Mouse (Mus musculus) hindbrain, embryonic 15.5 days (tissue): ENCODE data around the gene Gm10282. TPM values are rescaled to one million over a fixed set of nuclear protein-coding genes. Genes with fewer than 3 reads are reported as not detected.

Experiments
- ATAC-seq: fragments of 200-750 bp; cut with Nextera tagmentation; 2 replicates; pipeline ENCODE4 v1.8.0; 2017; ENCODE audit warnings: low read depth, moderate number of reproducible peaks, moderate TSS enrichment; ENCODE audit not compliant: low FRiP score
- H3K27ac ChIP-seq: fragments of 300-500 bp; sonication (generic); replicated peaks from 2 replicates; pipeline ENCODE4 v1.5.1; 2015; ENCODE audit warnings: mild to moderate bottlenecking, inconsistent platforms
- H3K27me3 ChIP-seq: fragments of 300-500 bp; sonication (generic); 2 replicates; pipeline ENCODE4 v1.6.1; 2015; ENCODE audit warnings: control low read depth, inconsistent platforms
- H3K36me3 ChIP-seq: fragments of 300-500 bp; sonication (generic); 2 replicates; pipeline ENCODE4 v1.6.1; 2015; ENCODE audit warnings: control low read depth, inconsistent platforms
- H3K4me1 ChIP-seq: fragments of 300-500 bp; sonication (generic); replicated peaks from 2 replicates; pipeline ENCODE4 v1.6.1; 2015; ENCODE audit warnings: control low read depth, inconsistent platforms
- H3K4me2 ChIP-seq: fragments of 300-500 bp; sonication (generic); 2 replicates; pipeline ENCODE4 v1.6.1; 2015; ENCODE audit warnings: moderate library complexity, mild to moderate bottlenecking, inconsistent platforms
- H3K4me3 ChIP-seq: fragments of 300-500 bp; sonication (generic); 2 replicates; pipeline ENCODE4 v1.5.1; 2015; ENCODE audit warnings: mild to moderate bottlenecking, inconsistent platforms
- H3K9ac ChIP-seq: fragments of 300-500 bp; sonication (generic); 2 replicates; pipeline ENCODE4 v1.6.1; 2015; ENCODE audit warnings: inconsistent platforms
- H3K9me3 ChIP-seq: fragments of 300-500 bp; sonication (generic); 2 replicates; pipeline ENCODE4 v1.6.1; 2016; ENCODE audit warnings: control low read depth, inconsistent platforms
- WGBS: fragments of 180-500 bp; shearing (Covaris S2); methylation state at CpG from one replicate; pipeline ENCODE4 v1.1.7; 2015; 5-methylcytosine and 5-hydroxymethylcytosine counted together
- polyA plus RNA-seq: library from polyadenylated mRNA; unstranded; fragments of >200 nt; fragmentation: Nextera tagmentation; extraction: Ambion mirVana; gene quantifications from 2 replicates; pipeline ENCODE4 v1.2.1, GENCODE M21; 2015

The Gm10282 gene
- polyA plus RNA-seq, 1 experiment from 2014 or later, result 9.8 TPM

DNA sequence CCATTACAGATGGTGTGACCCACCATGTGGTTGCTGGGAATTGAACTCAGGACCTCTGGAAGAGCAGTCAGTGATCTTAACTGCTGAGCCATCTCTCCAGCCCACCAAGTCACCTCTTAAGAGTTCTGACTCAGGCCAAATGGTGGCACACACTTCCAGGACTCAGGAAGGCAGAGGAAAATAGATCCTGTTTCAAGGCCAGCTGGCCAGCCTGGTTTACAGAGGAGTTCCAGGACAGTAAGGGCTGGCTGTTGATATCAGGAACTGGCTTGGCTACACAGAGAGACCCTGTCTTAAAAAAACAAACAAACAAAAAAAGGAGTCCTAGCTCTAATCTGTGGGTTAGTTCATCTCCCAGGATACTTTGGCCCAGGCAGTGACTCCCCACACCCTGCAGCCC is 32.0 kb upstream of the Gm10282 start:
- Histone ChIP-seq H3K27ac (no peak overlapping the region), H3K27me3 (no peaks in the 10 kb centered on the region), H3K9ac (no peak overlapping the region), H3K4me2 (no peak overlapping the region), H3K4me1 (no peaks in the 10 kb centered on the region), H3K9me3 (no peaks in the 10 kb centered on the region), H3K4me3 (no peak overlapping the region), H3K36me3 (peaks cover 37% of the 10 kb centered on the region)
- no peak for ATAC-seq

- no peak overlapping the region for H3K27ac ChIP-seq
- H3K4me3 ChIP-seq, result no peak overlapping the region
- ATAC-seq, result no peak
- 76% methylated on average over 2 of the region's 2 CpGs for WGBS
- H3K4me2 ChIP-seq, result no peak overlapping the region
- H3K36me3 ChIP-seq, result peaks cover 32% of the 10 kb centered on the region
- H3K9ac ChIP-seq, result no peak overlapping the region
- no peaks in the 10 kb centered on the region for H3K27me3 ChIP-seq
- H3K4me1 ChIP-seq, result no peaks in the 10 kb centered on the region
- H3K9me3 ChIP-seq, result no peaks in the 10 kb centered on the region
These were observed 31.2 kb upstream of the Gm10282 start for GRCm38 (mm10) chr8:72336273-72336672.

DNA sequence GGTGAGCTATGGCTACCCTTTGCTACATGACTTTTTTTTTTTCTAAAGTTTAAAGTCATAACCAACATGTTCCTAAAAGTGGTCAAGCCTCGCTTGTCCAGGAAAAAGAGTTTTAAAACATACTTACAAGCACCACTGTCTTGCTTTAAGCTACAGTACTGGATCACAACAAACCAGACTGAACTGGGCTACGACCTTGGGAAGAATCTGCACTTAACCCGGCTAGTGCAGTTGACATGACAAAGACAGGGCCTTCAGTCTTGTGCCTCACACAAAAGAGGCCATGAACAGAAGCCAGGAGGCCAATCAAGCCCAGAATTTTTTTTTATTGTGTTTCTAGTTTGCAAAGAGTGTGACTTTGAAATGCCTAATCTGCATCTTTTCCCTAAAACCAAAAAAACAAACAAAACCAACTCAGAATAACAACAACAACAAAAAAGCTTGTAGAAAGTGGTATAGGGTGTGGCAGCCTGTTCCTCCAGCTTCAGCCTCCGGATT is 29.1 kb upstream of the Gm10282 start:
- no peaks in the 10 kb centered on the region for H3K4me1 ChIP-seq
- H3K9ac ChIP-seq, result no peak overlapping the region
- H3K36me3 ChIP-seq, result peaks cover 17% of the 10 kb centered on the region
- no peaks in the 10 kb centered on the region for H3K27me3 ChIP-seq
- H3K27ac ChIP-seq, result no peak overlapping the region
- ATAC-seq, result no peak
- H3K4me3 ChIP-seq, result no peak overlapping the region
- no peak overlapping the region for H3K4me2 ChIP-seq
- WGBS, result 65% methylated on average over 4 of the region's 4 CpGs
- no peaks in the 10 kb centered on the region for H3K9me3 ChIP-seq

DNA sequence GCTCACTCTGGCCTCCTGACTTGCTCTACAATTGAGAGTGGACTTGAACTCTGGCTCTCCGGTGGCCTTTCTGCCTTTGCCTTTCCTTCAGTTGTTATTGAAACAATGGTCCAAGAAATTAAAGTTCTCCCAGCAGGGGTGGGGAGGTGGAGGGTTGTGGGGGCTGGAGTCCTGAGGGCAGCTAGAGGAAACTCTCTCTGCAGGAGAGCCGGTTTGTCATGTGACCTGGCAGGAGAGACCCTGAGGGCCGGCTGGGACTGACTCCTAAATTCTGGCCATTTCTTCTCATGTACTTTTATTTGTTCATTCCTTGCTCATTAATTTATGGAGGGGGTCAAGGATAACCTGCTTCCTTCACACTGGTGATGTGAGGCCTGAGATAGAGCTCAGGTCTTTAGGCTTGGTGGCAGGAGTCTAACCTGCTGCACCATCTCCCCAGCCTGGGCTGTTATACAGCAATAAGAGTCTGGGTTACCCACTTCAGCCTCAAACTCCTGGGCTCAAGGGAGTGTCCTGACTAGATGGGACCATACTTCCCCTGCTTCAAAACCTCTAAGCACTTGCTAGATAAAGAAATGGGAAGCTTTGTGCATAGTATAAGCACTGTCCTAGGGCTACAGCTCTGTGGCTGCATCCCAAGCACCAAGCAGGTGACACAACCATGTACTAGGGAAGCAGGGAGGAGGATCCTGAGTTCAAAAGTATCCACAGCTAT is 28.5 kb upstream of the Gm10282 start:
- H3K4me2 ChIP-seq, result no peak overlapping the region
- peaks cover 15% of the 10 kb centered on the region for H3K36me3 ChIP-seq
- no peak for ATAC-seq
- WGBS, result 32% methylated on average over 3 of the region's 3 CpGs
- no peak overlapping the region for H3K4me3 ChIP-seq
- no peak overlapping the region for H3K9ac ChIP-seq
- no peaks in the 10 kb centered on the region for H3K4me1 ChIP-seq
- no peak overlapping the region for H3K27ac ChIP-seq
- H3K27me3 ChIP-seq, result no peaks in the 10 kb centered on the region
- H3K9me3 ChIP-seq, result no peaks in the 10 kb centered on the region

- H3K4me3 ChIP-seq, result no peak overlapping the region
- H3K9me3 ChIP-seq, result no peaks in the 10 kb centered on the region
- H3K27me3 ChIP-seq, result no peaks in the 10 kb centered on the region
- no peak for ATAC-seq
- 92% methylated on average over 4 of the region's 4 CpGs for WGBS
- H3K4me2 ChIP-seq, result no peak overlapping the region
- no peaks in the 10 kb centered on the region for H3K4me1 ChIP-seq
- peaks cover 7% of the 10 kb centered on the region for H3K36me3 ChIP-seq
- no peak overlapping the region for H3K9ac ChIP-seq
- no peak overlapping the region for H3K27ac ChIP-seq
These were observed 26.6 kb upstream of the Gm10282 start for GRCm38 (mm10) chr8:72331631-72332030.

DNA sequence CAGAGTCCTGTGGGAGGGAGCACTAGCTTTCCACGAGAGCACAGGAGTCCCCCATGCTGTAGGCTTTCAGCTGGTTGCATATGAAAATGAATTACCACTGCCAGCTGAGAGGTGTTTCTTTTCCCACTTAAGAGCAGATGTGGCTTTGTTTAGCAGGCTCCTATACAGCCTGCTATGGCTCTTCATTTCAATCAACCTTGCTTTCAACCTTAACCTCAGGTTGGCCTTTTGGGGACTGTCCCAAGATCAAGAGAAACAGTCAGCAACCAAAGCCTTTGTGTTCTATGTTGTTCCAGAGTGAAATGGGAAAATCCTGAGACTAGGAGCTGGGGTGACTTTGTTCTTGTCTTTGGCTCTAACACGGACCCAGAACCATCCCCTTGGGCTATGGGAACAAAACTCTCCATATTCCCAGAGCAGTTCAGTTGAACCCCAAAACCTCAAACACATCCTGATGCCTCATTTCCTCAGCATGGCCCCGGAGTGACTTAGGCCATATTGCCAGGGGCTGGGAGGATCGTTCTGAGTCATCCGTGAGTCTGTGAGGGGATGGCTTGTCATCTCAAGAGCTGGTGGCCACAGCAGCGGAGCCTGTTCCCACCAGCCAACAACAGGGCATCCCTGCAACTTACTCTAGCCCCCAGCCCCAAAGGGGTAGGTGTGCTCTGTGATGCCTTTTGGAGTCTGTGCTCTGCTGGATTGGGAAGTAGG is 25.9 kb upstream of the Gm10282 start:
- no peaks in the 10 kb centered on the region for H3K9me3 ChIP-seq
- no peaks in the 10 kb centered on the region for H3K4me1 ChIP-seq
- H3K27ac ChIP-seq, result no peak overlapping the region
- no peaks in the 10 kb centered on the region for H3K27me3 ChIP-seq
- no peak for ATAC-seq
- H3K4me2 ChIP-seq, result no peak overlapping the region
- H3K36me3 ChIP-seq, result peaks cover 4% of the 10 kb centered on the region
- 90% methylated on average over 6 of the region's 6 CpGs for WGBS
- no peak overlapping the region for H3K9ac ChIP-seq
- no peak overlapping the region for H3K4me3 ChIP-seq

DNA sequence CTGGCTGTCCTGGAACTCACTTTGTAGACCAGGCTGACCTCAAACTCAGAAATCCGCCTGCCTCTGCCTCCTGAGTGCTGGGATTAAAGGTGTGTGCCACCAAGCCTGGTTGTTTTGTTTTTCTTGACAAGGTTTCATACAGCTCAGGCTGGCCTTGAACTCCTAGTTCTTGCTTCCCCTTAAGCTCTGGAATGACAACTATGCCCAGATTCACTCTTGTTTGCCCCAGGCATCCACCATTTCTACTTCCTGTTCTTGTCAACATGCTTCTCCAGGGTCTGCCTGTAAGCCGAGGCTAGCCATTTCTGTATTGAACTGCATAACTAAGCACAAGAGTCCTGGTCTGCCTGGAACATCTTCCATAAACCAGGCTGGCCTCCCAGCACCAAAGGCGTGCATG is 24.1 kb upstream of the Gm10282 start:
- ATAC-seq, result no peak
- no peak overlapping the region for H3K4me2 ChIP-seq
- WGBS, result 95% methylated on average over 3 of the region's 3 CpGs
- H3K36me3 ChIP-seq, result no peaks in the 10 kb centered on the region
- H3K27ac ChIP-seq, result no peak overlapping the region
- H3K4me3 ChIP-seq, result no peak overlapping the region
- no peak overlapping the region for H3K9ac ChIP-seq
- H3K9me3 ChIP-seq, result no peaks in the 10 kb centered on the region
- H3K27me3 ChIP-seq, result no peaks in the 10 kb centered on the region
- H3K4me1 ChIP-seq, result no peaks in the 10 kb centered on the region

- H3K27me3 ChIP-seq, result peaks cover 27% of the 10 kb centered on the region
These were observed 19.6 kb upstream of the Gm10282 start for GRCm38 (mm10) chr8:72324708-72325107.

DNA sequence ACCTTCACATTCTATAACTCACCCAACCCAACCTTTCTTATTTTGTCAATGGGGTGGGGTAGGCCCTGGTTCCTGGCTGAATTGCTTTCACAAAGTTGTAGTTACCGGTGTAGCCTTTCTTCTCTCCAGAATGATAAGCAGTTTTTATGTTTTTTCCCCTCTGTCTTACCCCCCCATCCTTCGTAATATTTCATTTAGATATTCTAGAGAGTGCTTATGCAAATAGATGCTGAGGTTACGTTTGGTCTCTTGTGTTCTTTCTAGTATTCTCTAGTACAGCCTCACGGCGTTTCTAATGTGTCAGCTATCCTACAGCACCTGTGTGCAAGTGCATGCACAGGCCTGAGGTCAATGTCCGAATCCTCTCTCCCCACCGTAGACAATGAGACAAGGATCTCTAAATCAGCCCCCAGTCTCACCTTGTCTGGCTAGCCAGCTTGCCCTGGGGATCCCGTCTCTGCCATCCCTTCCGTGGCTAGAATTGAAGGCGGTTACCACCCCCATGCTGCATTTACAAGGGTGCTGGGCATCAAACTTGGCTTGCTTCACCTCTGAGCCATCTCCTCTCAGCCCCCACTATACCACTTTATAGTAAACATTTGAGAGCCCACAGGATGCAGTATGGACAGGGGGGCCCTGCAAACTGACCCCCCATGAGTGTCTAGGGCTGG is 19.1 kb upstream of the Gm10282 start:
- Histone ChIP-seq H3K36me3 (no peaks in the 10 kb centered on the region), H3K27ac (no peak overlapping the region), H3K9ac (no peak overlapping the region), H3K4me3 (no peak overlapping the region), H3K4me2 (no peak overlapping the region), H3K9me3 (no peaks in the 10 kb centered on the region), H3K4me1 (peaks cover 14% of the 10 kb centered on the region), H3K27me3 (peaks cover 32% of the 10 kb centered on the region)
- no peak for ATAC-seq
- 90% methylated on average over 10 of the region's 10 CpGs for WGBS

More at GRCm38 (mm10) chr8:72324708-72325107, 19.6 kb upstream of the Gm10282 start:
- 86% methylated on average over 2 of the region's 2 CpGs for WGBS
- Histone ChIP-seq H3K4me2 (no peak overlapping the region), H3K27ac (no peak overlapping the region), H3K4me1 (peaks cover 8% of the 10 kb centered on the region), H3K9ac (no peak overlapping the region), H3K36me3 (no peaks in the 10 kb centered on the region), H3K9me3 (no peaks in the 10 kb centered on the region), H3K4me3 (no peak overlapping the region)
- no peak for ATAC-seq

DNA sequence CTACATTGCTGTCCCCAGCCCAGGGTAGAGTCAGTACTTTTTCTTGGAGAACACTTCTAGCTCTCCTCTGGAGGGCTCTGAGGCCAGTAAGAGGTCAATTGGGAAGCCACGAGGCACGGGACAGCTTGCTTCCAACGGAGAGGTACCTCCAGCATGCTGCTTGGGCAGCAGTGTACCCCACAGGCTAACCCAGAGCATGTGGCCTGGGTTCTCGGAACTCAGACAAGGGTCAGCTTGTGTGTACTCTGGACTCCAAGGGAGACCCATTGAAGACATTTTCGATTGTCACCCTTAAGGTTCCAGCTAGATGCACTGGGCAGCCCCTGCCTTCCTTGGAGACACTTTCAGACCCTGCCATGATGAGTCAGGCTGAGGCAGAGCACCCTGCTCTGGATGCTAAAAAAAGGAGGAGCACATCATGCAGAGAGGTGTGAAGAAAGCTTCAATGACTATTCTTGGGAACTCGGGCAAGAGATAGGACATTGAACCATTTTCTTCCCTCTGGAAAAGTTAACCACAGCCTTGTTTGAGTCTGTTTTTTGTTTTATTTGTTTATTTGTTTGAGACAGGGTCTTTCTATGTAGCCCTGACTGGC is 18.2 kb upstream of the Gm10282 start:
- ATAC-seq, result no peak
- Histone ChIP-seq H3K27ac (no peak overlapping the region), H3K9me3 (no peaks in the 10 kb centered on the region), H3K9ac (no peak overlapping the region), H3K4me2 (no peak overlapping the region), H3K36me3 (no peaks in the 10 kb centered on the region), H3K4me1 (peaks cover 21% of the 10 kb centered on the region), H3K27me3 (peaks cover 36% of the 10 kb centered on the region), H3K4me3 (no peak overlapping the region)
- 76% methylated on average over 6 of the region's 6 CpGs for WGBS

DNA sequence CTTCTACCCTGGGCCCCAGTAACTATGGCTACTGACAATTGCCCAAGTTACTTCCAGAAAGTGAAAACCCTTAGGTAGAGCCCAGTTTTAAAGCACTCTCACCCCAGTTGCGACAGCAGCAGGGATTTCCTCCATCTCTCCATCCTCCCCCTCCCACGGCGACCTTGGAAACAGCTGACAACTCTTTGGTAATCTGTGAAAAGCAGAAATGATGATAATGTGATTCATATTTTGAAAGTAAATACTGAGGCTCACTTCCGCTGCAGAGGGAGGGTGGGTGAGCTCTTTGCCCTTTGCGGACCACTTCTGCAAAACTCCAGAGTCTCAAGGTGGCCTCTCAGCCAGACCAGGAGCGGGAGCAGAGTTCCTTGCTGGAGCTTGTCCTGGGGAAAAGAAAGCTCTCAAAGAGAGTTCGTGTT is 17.4 kb upstream of the Gm10282 start:
- Histone ChIP-seq H3K9ac (no peak overlapping the region), H3K27ac (no peak overlapping the region), H3K4me1 (peaks cover 24% of the 10 kb centered on the region), H3K27me3 (peaks cover 36% of the 10 kb centered on the region), H3K4me2 (no peak overlapping the region), H3K36me3 (no peaks in the 10 kb centered on the region), H3K4me3 (no peak overlapping the region), H3K9me3 (no peaks in the 10 kb centered on the region)
- no peak for ATAC-seq
- 77% methylated on average over 7 of the region's 7 CpGs for WGBS
